Mouse (Mus musculus) hindbrain, embryonic 14.5 days (tissue): ENCODE measurements at regions not wholly inside any gene's neighbourhood (a gene's known extent, or its start where the extent isn't known, plus 50 kb on each side); places are given as distances from the start of the nearest gene placed in this dataset.
A peak's percentile ranks its signal among the peaks of the same experiment; 100 is the strongest.

Experiments used
- ATAC-seq: fragments of 200-750 bp; cut with Nextera tagmentation; 2 replicates; pipeline ENCODE4 v1.8.0; 2017; ENCODE audit warnings: moderate number of reproducible peaks, mild to moderate bottlenecking, moderate TSS enrichment, moderate library complexity; ENCODE audit not compliant: low FRiP score
- DNase-seq: peaks from one replicate; pipeline ENCODE4 v3.0.0-alpha.2; 2015; ENCODE audit warnings: low spot score
- H3K27ac ChIP-seq: fragments of 300-500 bp; sonication (generic); 2 replicates; pipeline ENCODE4 v1.5.1; 2014; ENCODE audit warnings: mild to moderate bottlenecking, moderate library complexity
- H3K27me3 ChIP-seq: fragments of 300-500 bp; sonication (generic); 2 replicates; pipeline ENCODE4 v1.6.1; 2014; ENCODE audit warnings: mild to moderate bottlenecking, low read length, mixed read lengths; ENCODE audit not compliant: control insufficient read depth, insufficient read depth
- H3K36me3 ChIP-seq: fragments of 300-500 bp; sonication (generic); replicated peaks from 2 replicates; pipeline ENCODE4 v1.6.1; 2014; ENCODE audit not compliant: control insufficient read depth, insufficient read depth
- H3K4me1 ChIP-seq: fragments of 300-500 bp; sonication (generic); replicated peaks from 2 replicates; pipeline ENCODE4 v1.6.1; 2014; ENCODE audit warnings: antibody characterized with exemption, low read length, mixed read lengths; ENCODE audit not compliant: control insufficient read depth, insufficient read depth
- H3K4me2 ChIP-seq: fragments of 300-500 bp; sonication (generic); replicated peaks from 2 replicates; pipeline ENCODE4 v1.6.1; 2014; ENCODE audit warnings: mild to moderate bottlenecking, moderate library complexity
- H3K4me3 ChIP-seq: fragments of 300-500 bp; sonication (generic); replicated peaks from 2 replicates; pipeline ENCODE4 v1.5.1; 2014; ENCODE audit warnings: mild to moderate bottlenecking, low read length
- H3K9ac ChIP-seq: fragments of 300-500 bp; sonication (generic); 2 replicates; pipeline ENCODE4 v1.6.1; 2014
- H3K9me3 ChIP-seq: fragments of 300-500 bp; sonication (generic); 2 replicates; pipeline ENCODE4 v1.6.1; 2016; ENCODE audit warnings: low read length; ENCODE audit not compliant: control insufficient read depth
- WGBS: fragments of 180-500 bp; shearing (Covaris S2); extraction: QIAGEN DNeasy Blood & Tissue Kit; methylation state at CpG from one replicate; pipeline ENCODE4 v1.1.7; 2014; 5-methylcytosine and 5-hydroxymethylcytosine counted together

DNA sequence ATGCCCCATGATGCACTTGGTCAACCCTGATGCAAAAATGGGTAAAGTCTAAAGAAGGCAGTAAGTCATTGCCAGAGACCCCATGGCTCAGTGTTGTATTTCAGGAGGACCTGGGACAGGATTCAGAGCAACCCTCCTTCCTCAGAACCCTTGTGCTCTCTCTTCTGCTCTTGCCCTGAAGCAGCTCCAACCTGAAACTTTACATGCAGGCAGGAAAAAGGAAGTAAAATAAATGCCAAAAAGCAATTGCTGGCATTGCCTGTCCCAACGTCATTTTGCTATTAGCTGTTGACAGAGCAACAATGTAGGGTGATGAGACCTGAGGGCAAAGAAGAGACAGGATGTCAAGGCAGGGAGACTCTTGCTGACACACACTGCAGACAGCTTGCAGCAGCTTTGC, 121.7 kb upstream of the Crim1 start:
- no peak for ATAC-seq
- 49% methylated on average over 1 of the region's 1 CpGs for WGBS

GRCm38 (mm10) chr17:78084419-78084818, 115.6 kb upstream of the Crim1 start:
- Histone ChIP-seq H3K9me3 (no peaks in the 10 kb centered on the region), H3K36me3 (no peaks in the 10 kb centered on the region), H3K27me3 (no peaks in the 10 kb centered on the region), H3K9ac (no peak overlapping the region), H3K4me1 (no peaks in the 10 kb centered on the region), H3K4me3 (no peak overlapping the region), H3K4me2 (no peak overlapping the region), H3K27ac (no peak overlapping the region)
- ATAC-seq, result peak; percentile 70; the same call in 1 of the 2 replicates
- WGBS, result 38% methylated on average over 4 of the region's 4 CpGs
- DNase-seq, result no peak

More for the DNA sequence above, 121.7 kb upstream of the Crim1 start:
- H3K9ac ChIP-seq, result no peak overlapping the region
- no peak overlapping the region for H3K4me2 ChIP-seq
- no peaks in the 10 kb centered on the region for H3K36me3 ChIP-seq
- H3K9me3 ChIP-seq, result no peaks in the 10 kb centered on the region
- H3K4me1 ChIP-seq, result no peaks in the 10 kb centered on the region
- no peaks in the 10 kb centered on the region for H3K27me3 ChIP-seq
- H3K27ac ChIP-seq, result no peak overlapping the region
- DNase-seq, result no peak
- no peak overlapping the region for H3K4me3 ChIP-seq

DNA sequence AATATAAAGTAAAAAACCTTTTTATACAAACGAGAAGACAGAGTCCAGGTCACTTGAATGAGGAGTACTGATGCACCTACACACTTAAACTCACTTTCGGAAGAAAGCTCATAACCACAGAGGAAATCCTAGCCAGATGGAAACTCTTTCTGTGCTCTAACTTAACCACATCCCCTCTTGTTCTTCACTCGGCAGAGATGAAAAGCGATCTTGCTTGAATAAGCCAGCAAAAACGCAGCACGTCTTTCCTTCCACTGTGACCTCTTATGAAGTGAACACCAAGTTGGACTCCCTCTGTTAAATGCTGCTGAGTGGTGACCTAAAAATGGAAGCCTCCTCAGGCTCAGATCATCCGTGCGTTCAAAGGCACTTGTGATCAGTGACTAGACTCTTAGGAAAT, 113.1 kb upstream of the Crim1 start:
- H3K4me2 ChIP-seq, result no peak overlapping the region
- 86% methylated on average over 8 of the region's 8 CpGs for WGBS
- H3K4me3 ChIP-seq, result no peak overlapping the region
- H3K9ac ChIP-seq, result no peak overlapping the region
- H3K36me3 ChIP-seq, result no peaks in the 10 kb centered on the region
- no peaks in the 10 kb centered on the region for H3K4me1 ChIP-seq
- H3K27ac ChIP-seq, result no peak overlapping the region
- no peaks in the 10 kb centered on the region for H3K27me3 ChIP-seq
- no peak for ATAC-seq
- no peak for DNase-seq
- H3K9me3 ChIP-seq, result no peaks in the 10 kb centered on the region

GRCm38 (mm10) chr17:78097699-78098098, 102.3 kb upstream of the Crim1 start:
- no peak overlapping the region for H3K27ac ChIP-seq
- H3K4me2 ChIP-seq, result no peak overlapping the region
- no peaks in the 10 kb centered on the region for H3K27me3 ChIP-seq
- H3K36me3 ChIP-seq, result no peaks in the 10 kb centered on the region
- no peak overlapping the region for H3K9ac ChIP-seq
- H3K9me3 ChIP-seq, result no peaks in the 10 kb centered on the region
- DNase-seq (no peak), ATAC-seq (no peak)
- WGBS, result 30% methylated on average over 1 of the region's 1 CpGs
- H3K4me1 ChIP-seq, result no peaks in the 10 kb centered on the region
- H3K4me3 ChIP-seq, result no peak overlapping the region

- H3K9ac ChIP-seq, result no peak overlapping the region
- H3K4me2 ChIP-seq, result no peak overlapping the region
- no peak for ATAC-seq
- no peaks in the 10 kb centered on the region for H3K9me3 ChIP-seq
- no peak overlapping the region for H3K27ac ChIP-seq
- 93% methylated on average over 6 of the region's 6 CpGs for WGBS
- DNase-seq, result no peak
- no peak overlapping the region for H3K4me3 ChIP-seq
- H3K27me3 ChIP-seq, result no peaks in the 10 kb centered on the region
- H3K36me3 ChIP-seq, result no peaks in the 10 kb centered on the region
- no peaks in the 10 kb centered on the region for H3K4me1 ChIP-seq
Measured at GRCm38 (mm10) chr17:78108793-78109192, 91.3 kb upstream of the Crim1 start.

DNA sequence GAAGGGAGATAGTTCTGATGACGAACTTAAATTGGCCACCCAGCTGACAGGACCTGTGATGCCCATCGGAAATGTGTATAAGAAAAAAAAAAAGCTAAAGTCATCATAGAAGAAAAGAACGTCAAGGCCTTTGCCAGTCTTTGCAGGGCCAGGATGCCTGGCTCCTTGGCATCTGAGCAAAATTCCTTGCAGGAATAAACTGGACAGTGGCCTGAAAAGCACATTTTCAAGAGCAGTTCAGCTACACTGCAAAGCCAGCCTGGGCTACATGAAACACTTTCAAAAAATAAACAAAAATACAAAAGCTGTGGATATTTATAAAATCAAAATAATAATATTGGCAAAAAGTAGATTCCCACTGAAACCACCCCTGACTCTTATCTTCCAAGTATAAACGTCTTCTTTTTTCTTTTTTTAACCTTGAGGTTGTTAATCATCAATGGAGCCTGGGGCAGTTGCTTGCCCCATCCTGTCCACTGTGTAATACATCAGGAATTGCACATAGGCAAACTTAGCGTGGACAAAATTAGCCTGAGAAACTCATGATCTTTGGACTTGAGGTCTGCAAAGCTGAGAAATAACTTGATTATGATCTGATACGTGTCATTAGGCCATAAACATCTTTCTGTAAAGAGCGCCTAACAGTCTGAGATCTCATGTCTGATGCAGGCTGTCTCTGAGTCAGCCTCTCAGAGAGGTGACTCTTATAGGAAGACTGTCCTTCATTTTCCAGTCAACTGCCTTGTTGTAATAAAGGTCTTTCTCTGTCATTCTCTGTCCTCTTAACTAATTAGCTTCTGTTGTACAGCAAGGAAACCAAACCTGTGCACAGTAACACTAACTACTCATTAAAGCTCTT, 90.5 kb upstream of the Crim1 start:
- Histone ChIP-seq H3K4me1 (no peaks in the 10 kb centered on the region), H3K27ac (no peak overlapping the region), H3K4me3 (no peak overlapping the region), H3K27me3 (no peaks in the 10 kb centered on the region), H3K4me2 (no peak overlapping the region), H3K36me3 (no peaks in the 10 kb centered on the region), H3K9me3 (no peaks in the 10 kb centered on the region), H3K9ac (no peak overlapping the region)
- ATAC-seq (no peak), DNase-seq (no peak)
- 83% methylated on average over 7 of the region's 7 CpGs for WGBS

DNA sequence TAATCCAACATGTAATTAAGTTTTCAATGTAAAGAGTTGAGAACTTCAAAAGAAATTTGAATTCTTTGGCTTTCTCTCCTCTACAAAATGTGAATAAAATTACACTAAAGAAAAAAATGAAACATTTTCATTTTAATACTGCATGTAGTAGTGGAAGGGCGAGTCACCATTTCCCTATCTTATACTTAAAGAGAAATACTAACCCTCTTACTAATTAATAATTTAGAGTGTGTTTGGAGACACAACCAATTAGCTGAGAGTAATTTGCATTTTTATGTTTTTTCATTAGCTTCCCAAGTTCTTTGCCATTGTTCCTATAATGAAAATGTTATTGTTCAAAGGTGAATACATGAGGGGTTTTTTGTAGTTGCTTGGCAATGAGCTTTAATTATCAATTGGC, 67.9 kb upstream of the Crim1 start:
- DNase-seq (no peak), ATAC-seq (no peak)
- Histone ChIP-seq H3K4me1 (no peaks in the 10 kb centered on the region), H3K27me3 (no peaks in the 10 kb centered on the region), H3K4me3 (no peak overlapping the region), H3K36me3 (no peaks in the 10 kb centered on the region), H3K4me2 (no peak overlapping the region), H3K9me3 (no peaks in the 10 kb centered on the region), H3K27ac (no peak overlapping the region), H3K9ac (no peak overlapping the region)
- WGBS, result 88% methylated on average over 1 of the region's 1 CpGs

- H3K36me3 ChIP-seq, result no peaks in the 10 kb centered on the region
- H3K9ac ChIP-seq, result no peak overlapping the region
- DNase-seq (no peak), ATAC-seq (no peak)
- no peak overlapping the region for H3K27ac ChIP-seq
- no peak overlapping the region for H3K4me2 ChIP-seq
- H3K4me3 ChIP-seq, result no peak overlapping the region
- H3K27me3 ChIP-seq, result no peaks in the 10 kb centered on the region
- no peaks in the 10 kb centered on the region for H3K4me1 ChIP-seq
- WGBS, result 19% methylated on average over 1 of the region's 1 CpGs
- H3K9me3 ChIP-seq, result no peaks in the 10 kb centered on the region
Measured at GRCm38 (mm10) chr17:78137986-78138385, 62.1 kb upstream of the Crim1 start.

GRCm38 (mm10) chr17:78140660-78141059, 59.4 kb upstream of the Crim1 start:
- H3K9ac ChIP-seq, result no peak overlapping the region
- no peak overlapping the region for H3K4me3 ChIP-seq
- ATAC-seq (no peak), DNase-seq (no peak)
- H3K27me3 ChIP-seq, result no peaks in the 10 kb centered on the region
- H3K36me3 ChIP-seq, result no peaks in the 10 kb centered on the region
- 85% methylated on average over 7 of the region's 7 CpGs for WGBS
- H3K27ac ChIP-seq, result no peak overlapping the region
- H3K9me3 ChIP-seq, result no peaks in the 10 kb centered on the region
- H3K4me1 ChIP-seq, result no peaks in the 10 kb centered on the region
- H3K4me2 ChIP-seq, result no peak overlapping the region

- no peak for ATAC-seq
- H3K36me3 ChIP-seq, result no peaks in the 10 kb centered on the region
Measured at GRCm38 (mm10) chr17:78141136-78141535, 58.9 kb upstream of the Crim1 start.

More at GRCm38 (mm10) chr17:78141136-78141535, 58.9 kb upstream of the Crim1 start:
- no peaks in the 10 kb centered on the region for H3K27me3 ChIP-seq
- no peak for DNase-seq
- WGBS, result 90% methylated on average over 3 of the region's 3 CpGs
- no peak overlapping the region for H3K4me2 ChIP-seq
- no peak overlapping the region for H3K4me3 ChIP-seq
- H3K27ac ChIP-seq, result no peak overlapping the region
- H3K9ac ChIP-seq, result no peak overlapping the region
- H3K4me1 ChIP-seq, result no peaks in the 10 kb centered on the region
- no peaks in the 10 kb centered on the region for H3K9me3 ChIP-seq
